Mouse (Mus musculus): ENCODE data around the gene Map3k10. TPM values are rescaled to one million over a fixed set of nuclear protein-coding genes. Genes with fewer than 3 reads are reported as not detected.

Gene Map3k10
- polyA plus RNA-seq, 1 experiment = 39.4 TPM

DNA sequence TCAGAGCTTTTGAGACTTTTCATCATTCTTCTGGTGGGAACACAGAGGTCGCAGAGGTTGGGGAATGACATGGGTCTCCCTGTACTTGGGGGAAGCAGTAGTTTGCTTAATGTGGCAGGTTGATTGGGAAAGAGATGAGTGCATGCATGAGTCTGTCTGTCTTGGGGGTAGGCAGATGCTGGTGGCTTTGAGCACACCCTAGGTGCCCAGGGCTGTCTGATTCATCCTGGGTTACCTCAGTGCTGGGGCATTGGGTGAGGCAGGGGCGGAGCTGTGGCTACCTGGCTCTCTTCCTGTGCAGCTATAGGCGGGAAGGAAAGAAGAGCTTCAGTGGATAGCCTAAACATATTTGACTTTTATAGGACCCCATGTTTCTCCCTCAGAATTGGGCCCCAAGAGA lies 66.3 kb downstream of the Map3k10 start:
- H3K36me3 ChIP-seq (ENCODE audit: control insufficient read depth, insufficient read depth) = peaks cover 5% of the 10 kb centered on the region
- H3K4me2 ChIP-seq (ENCODE audit: low read depth) = peak overlapping the region; percentile 55
- TF ChIP-seq TCF12 (IDR thresholded peaks at IDR 0.05; ENCODE audit: insufficient read depth, poor library complexity, severe bottlenecking) (no peak), MYOD1 (IDR thresholded peaks at IDR 0.05; ENCODE audit: control insufficient read depth in 1 of 3, insufficient read length in 2 of 3, low read depth in 2 of 3) (peak in 1 of 3 experiments; percentile 36)

DNA sequence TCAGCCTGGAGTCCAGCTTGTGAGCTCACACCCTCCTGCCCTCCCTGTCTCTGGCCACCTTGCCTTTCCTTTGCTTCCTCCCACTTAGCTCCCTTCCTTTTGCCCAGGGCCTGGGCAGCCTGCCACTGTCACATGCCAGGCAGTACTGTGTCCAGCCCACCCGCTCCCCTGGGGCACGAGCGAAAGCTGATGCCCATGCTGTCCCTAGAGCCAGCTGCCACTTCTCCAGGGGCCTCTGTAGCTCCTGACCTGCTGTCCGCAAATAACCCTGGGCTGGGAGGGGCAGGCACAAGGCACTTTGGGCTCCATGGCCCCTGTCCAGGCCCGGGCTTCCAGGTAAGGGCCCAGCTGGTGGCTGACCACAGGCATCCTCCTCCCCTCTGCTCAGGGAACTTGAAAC lies 66.8 kb downstream of the Map3k10 start:
- TF ChIP-seq MYOG (IDR thresholded peaks at IDR 0.05; ENCODE audit: control insufficient read depth in 1 of 3, insufficient read depth in 1 of 3, insufficient read length in 2 of 3, low read depth in 2 of 3) = peak; percentile 73 to 99 (median 88)
- no peak for TF ChIP-seq E2F4 (IDR thresholded peaks at IDR 0.05; ENCODE audit: insufficient read depth)
- no peak for TF ChIP-seq REST (IDR thresholded peaks at IDR 0.05; ENCODE audit: insufficient read depth, insufficient read length)
- no peak for TF ChIP-seq USF1 (IDR thresholded peaks at IDR 0.05; ENCODE audit: low read depth)
- TF ChIP-seq CEBPB (IDR thresholded peaks at IDR 0.05; ENCODE audit: insufficient read depth, poor library complexity, severe bottlenecking) = no peak
- TF ChIP-seq MAX (IDR thresholded peaks at IDR 0.05; ENCODE audit: low read depth) = no peak
- TF ChIP-seq TCF12 (IDR thresholded peaks at IDR 0.05; ENCODE audit: insufficient read depth, poor library complexity, severe bottlenecking) = peak; percentile 74
- peak in 2 of 3 experiments; percentile 80 to 93 for TF ChIP-seq MYOD1 (IDR thresholded peaks at IDR 0.05; ENCODE audit: control insufficient read depth in 1 of 3, insufficient read length in 2 of 3, low read depth in 2 of 3)
- no peak for TF ChIP-seq SRF (IDR thresholded peaks at IDR 0.05; ENCODE audit: control insufficient read depth, insufficient read length, low read depth)
- TF ChIP-seq POLR2AphosphoS2 (IDR thresholded peaks at IDR 0.05; ENCODE audit: insufficient read length, low read depth) = no peak
- peak; percentile 58 for TF ChIP-seq TCF3 (IDR thresholded peaks at IDR 0.05; ENCODE audit: insufficient read length, low read depth)
- TF ChIP-seq POLR2A (IDR thresholded peaks at IDR 0.05; ENCODE audit: insufficient read length, low read depth) = peak; percentile 56
- H3K4me2 ChIP-seq (ENCODE audit: low read depth) = peak overlapping the region; percentile 86
- H3K36me3 ChIP-seq (ENCODE audit: control insufficient read depth, insufficient read depth) = peaks cover 5% of the 10 kb centered on the region
- peak overlapping the region; percentile 9 for H3K4me3 ChIP-seq
- H3K79me2 ChIP-seq (ENCODE audit: control insufficient read depth, insufficient read depth) = peaks cover 65% of the 10 kb centered on the region
- H3K27me3 ChIP-seq (ENCODE audit: control insufficient read depth, insufficient read depth, insufficient read length) = no peaks in the 10 kb centered on the region
- no peak overlapping the region for H3ac ChIP-seq (ENCODE audit: control insufficient read depth, insufficient read length)

More for the DNA sequence above, 66.3 kb downstream of the Map3k10 start:
- no peak overlapping the region for H3ac ChIP-seq (ENCODE audit: control insufficient read depth, insufficient read length)
- H3K27me3 ChIP-seq (ENCODE audit: control insufficient read depth, insufficient read depth, insufficient read length) = no peaks in the 10 kb centered on the region
- peaks cover 68% of the 10 kb centered on the region for H3K79me2 ChIP-seq (ENCODE audit: control insufficient read depth, insufficient read depth)
- H3K4me3 ChIP-seq = no peak overlapping the region

DNA sequence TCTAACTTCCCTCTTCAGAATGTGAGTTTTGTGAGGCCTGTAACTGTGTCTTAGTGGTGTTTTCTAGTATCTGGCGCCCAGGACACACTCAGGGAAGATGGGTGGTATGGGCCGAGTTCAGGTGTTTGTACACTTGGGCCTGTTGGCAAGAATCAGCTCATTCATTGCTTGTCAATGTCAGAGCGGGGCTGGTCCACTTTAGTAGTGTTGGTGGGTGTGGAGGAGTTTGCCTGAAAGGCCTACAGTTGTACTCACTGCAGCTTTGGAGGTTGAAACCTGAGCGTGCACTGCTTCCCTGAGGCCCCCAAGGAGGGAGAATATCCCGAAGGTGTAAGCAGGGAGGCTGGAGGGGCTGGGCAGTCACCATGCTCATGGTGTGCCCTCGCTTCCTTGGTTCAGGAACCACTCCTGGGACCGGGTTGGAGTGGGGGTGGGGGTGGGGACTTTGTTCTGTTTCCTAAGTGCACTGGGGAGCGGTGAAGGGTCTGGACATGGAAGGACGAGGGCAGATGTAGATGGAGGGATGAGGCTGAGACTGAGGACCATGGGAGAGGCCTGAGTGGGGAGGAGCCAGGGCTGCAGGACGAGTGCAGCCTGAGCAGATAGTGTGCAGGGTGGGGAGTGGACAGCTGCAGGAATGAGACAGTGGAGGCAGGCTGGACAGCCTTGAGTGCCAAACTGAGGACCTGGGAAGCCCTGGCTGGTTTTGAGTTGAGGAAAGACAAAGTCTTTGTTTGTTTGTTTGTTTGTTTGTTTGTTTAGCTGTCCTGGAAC lies 67.7 kb downstream of the Map3k10 start:
- TF ChIP-seq REST (IDR thresholded peaks at IDR 0.05; ENCODE audit: insufficient read depth, insufficient read length) = no peak
- TF ChIP-seq TCF12 (IDR thresholded peaks at IDR 0.05; ENCODE audit: insufficient read depth, poor library complexity, severe bottlenecking) = peak; percentile 68
- TF ChIP-seq POLR2AphosphoS2 (IDR thresholded peaks at IDR 0.05; ENCODE audit: insufficient read length, low read depth) = peak; percentile 78
- peak; percentile 61 for TF ChIP-seq POLR2A (IDR thresholded peaks at IDR 0.05; ENCODE audit: insufficient read length, low read depth)
- no peak for TF ChIP-seq MAX (IDR thresholded peaks at IDR 0.05; ENCODE audit: low read depth)
- TF ChIP-seq MYOG (IDR thresholded peaks at IDR 0.05; ENCODE audit: control insufficient read depth in 1 of 3, insufficient read depth in 1 of 3, insufficient read length in 2 of 3, low read depth in 2 of 3) = peak; percentile 65 to 99 (median 97)
- TF ChIP-seq TCF3 (IDR thresholded peaks at IDR 0.05; ENCODE audit: insufficient read length, low read depth) = peak; percentile 24
- peak in 2 of 3 experiments; percentile 93 to 98 for TF ChIP-seq MYOD1 (IDR thresholded peaks at IDR 0.05; ENCODE audit: control insufficient read depth in 1 of 3, insufficient read length in 2 of 3, low read depth in 2 of 3)
- TF ChIP-seq USF1 (IDR thresholded peaks at IDR 0.05; ENCODE audit: low read depth) = no peak
- Histone ChIP-seq H3K27me3 (ENCODE audit: control insufficient read depth, insufficient read depth, insufficient read length) (no peaks in the 10 kb centered on the region), H3K4me3 (peak overlapping the region; percentile 9), H3K79me2 (ENCODE audit: control insufficient read depth, insufficient read depth) (peaks cover 65% of the 10 kb centered on the region), H3K36me3 (ENCODE audit: control insufficient read depth, insufficient read depth) (peaks cover 5% of the 10 kb centered on the region), H3ac (ENCODE audit: control insufficient read depth, insufficient read length) (peak overlapping the region; percentile 5), H3K4me2 (ENCODE audit: low read depth) (peak overlapping the region; percentile 86)

Other genes with a start within 250 kb of the Map3k10 start
- gene Sptbn4, start 226.9 kb downstream of the Map3k10 start, polyA plus RNA-seq (2012; fragmentation: generic; extraction: Trizol) = 0.17 TPM
- gene Blvrb, start 226.6 kb downstream of the Map3k10 start, polyA plus RNA-seq (2012; fragmentation: generic; extraction: Trizol) = 58.4 TPM
- 15.5 TPM for gene Sertad3, start 200.8 kb downstream of the Map3k10 start, polyA plus RNA-seq (2012; fragmentation: generic; extraction: Trizol)
- 44.6 TPM for gene Sertad1, start 187.7 kb downstream of the Map3k10 start, polyA plus RNA-seq (2012; fragmentation: generic; extraction: Trizol)
- gene Prx, start 175.3 kb downstream of the Map3k10 start, polyA plus RNA-seq (2012; fragmentation: generic; extraction: Trizol) = 4.2 TPM
- 0.98 TPM for gene Hipk4, start 151.3 kb downstream of the Map3k10 start, polyA plus RNA-seq (2012; fragmentation: generic; extraction: Trizol)
- gene Pld3, start 121.4 kb downstream of the Map3k10 start, polyA plus RNA-seq (2012; fragmentation: generic; extraction: Trizol) = 132 TPM
- 35.5 TPM for gene 2310022A10Rik, start 121.4 kb downstream of the Map3k10 start, polyA plus RNA-seq (2012; fragmentation: generic; extraction: Trizol)
- 343 TPM for gene Akt2, start 83.0 kb downstream of the Map3k10 start, polyA plus RNA-seq (2012; fragmentation: generic; extraction: Trizol)
- gene Ttc9b, start 20.7 kb downstream of the Map3k10 start, polyA plus RNA-seq (2012; fragmentation: generic; extraction: Trizol) = 0.20 TPM
- gene Zfp607b, start 14.7 kb upstream of the Map3k10 start, polyA plus RNA-seq (2012; fragmentation: generic; extraction: Trizol) = 1.7 TPM
- 2.0 TPM for gene Zfp60, start 56.8 kb upstream of the Map3k10 start, polyA plus RNA-seq (2012; fragmentation: generic; extraction: Trizol)
- gene Zfp626, start 132.6 kb upstream of the Map3k10 start, polyA plus RNA-seq (2012; fragmentation: generic; extraction: Trizol) = 0.80 TPM
- 1.2 TPM for gene Zfp59, start 164.0 kb upstream of the Map3k10 start, polyA plus RNA-seq (2012; fragmentation: generic; extraction: Trizol)
- 0.65 TPM for gene Zfp607a, start 182.9 kb upstream of the Map3k10 start, polyA plus RNA-seq (2012; fragmentation: generic; extraction: Trizol)